Mouse (Mus musculus) forebrain, embryonic 15.5 days (tissue): Measurements from ENCODE around the gene Armc7. TPM values are rescaled to one million over a fixed set of nuclear protein-coding genes. Genes with fewer than 3 reads are reported as not detected.
A peak's percentile ranks its signal among the peaks of the same experiment; 100 is the strongest.
"Not testable (repeated sequence)": the region's sequence is repeated elsewhere in the genome, so short reads cannot be mapped to it uniquely, and the experiment has no call there.

Source experiments
- ATAC-seq: fragments of 200-750 bp; cut with Nextera tagmentation; replicated peaks from 2 replicates; pipeline ENCODE4 v1.8.0; 2017; ENCODE audit warnings: mild to moderate bottlenecking, moderate TSS enrichment, moderate library complexity
- H3K27ac ChIP-seq: fragments of 300-500 bp; sonication (generic); replicated peaks from 2 replicates; pipeline ENCODE4 v1.5.1; 2015; ENCODE audit warnings: mild to moderate bottlenecking, inconsistent platforms
- H3K27me3 ChIP-seq: fragments of 300-500 bp; sonication (generic); 2 replicates; pipeline ENCODE4 v1.6.1; 2015; ENCODE audit warnings: inconsistent platforms
- H3K36me3 ChIP-seq: fragments of 300-500 bp; sonication (generic); 2 replicates; pipeline ENCODE4 v1.6.1; 2015; ENCODE audit warnings: mild to moderate bottlenecking, inconsistent platforms
- H3K4me1 ChIP-seq: fragments of 300-500 bp; sonication (generic); 2 replicates; pipeline ENCODE4 v1.6.1; 2015; ENCODE audit warnings: inconsistent platforms
- H3K4me2 ChIP-seq: fragments of 300-500 bp; sonication (generic); replicated peaks from 2 replicates; pipeline ENCODE4 v1.6.1; 2015; ENCODE audit warnings: mild to moderate bottlenecking, inconsistent platforms
- H3K4me3 ChIP-seq: fragments of 300-500 bp; sonication (generic); 2 replicates; pipeline ENCODE4 v1.5.1; 2015; ENCODE audit warnings: mild to moderate bottlenecking, inconsistent platforms
- H3K9ac ChIP-seq: fragments of 300-500 bp; sonication (generic); replicated peaks from 2 replicates; pipeline ENCODE4 v1.6.1; 2015; ENCODE audit warnings: mild to moderate bottlenecking, inconsistent platforms
- H3K9me3 ChIP-seq: fragments of 300-500 bp; sonication (generic); 2 replicates; pipeline ENCODE4 v1.6.1; 2016; ENCODE audit warnings: inconsistent platforms
- WGBS: fragments of 180-500 bp; shearing (Covaris S2); methylation state at CpG from one replicate; pipeline ENCODE4 v1.1.7; 2015; ENCODE audit warnings: mixed read lengths; 5-methylcytosine and 5-hydroxymethylcytosine counted together
- polyA plus RNA-seq: library from polyadenylated mRNA; unstranded; fragments of >200 nt; fragmentation: Nextera tagmentation; extraction: Ambion mirVana; gene quantifications from 2 replicates; pipeline ENCODE4 v1.2.1, GENCODE M21; 2015

The Armc7 gene
- polyA plus RNA-seq, 1 experiment from 2014 or later, result 15.6 TPM

DNA sequence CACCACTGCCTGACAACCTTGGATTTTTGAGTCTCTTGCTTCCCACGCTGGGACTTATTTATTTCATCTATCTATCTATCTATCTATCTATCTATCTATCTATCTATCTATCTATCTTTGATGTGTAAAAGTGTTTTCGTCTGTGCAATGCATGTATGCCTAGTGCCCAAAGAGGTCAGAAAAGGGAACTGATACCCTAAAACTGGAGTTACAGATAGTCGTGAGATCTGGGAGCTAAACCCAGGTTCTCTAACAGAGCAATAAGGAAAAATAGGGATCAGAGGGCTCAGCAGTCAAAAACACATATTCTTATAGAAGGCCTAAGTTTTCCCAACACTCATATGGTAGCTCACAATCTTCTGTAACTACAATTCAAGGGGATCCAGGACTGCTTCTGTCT lies 44.1 kb downstream of the Armc7 start:
- no peak overlapping the region for H3K4me3 ChIP-seq
- H3K36me3 ChIP-seq, result peaks cover 24% of the 10 kb centered on the region
- H3K9ac ChIP-seq, result no peak overlapping the region
- H3K4me1 ChIP-seq, result 0 out of 2 replicates have a peak, but pooled peaks cover 5% of the 10 kb centered on the region
- 90% methylated on average over 3 of the region's 3 CpGs for WGBS
- no peaks in the 10 kb centered on the region for H3K9me3 ChIP-seq
- H3K27me3 ChIP-seq, result no peaks in the 10 kb centered on the region
- no peak for ATAC-seq
- no peak overlapping the region for H3K27ac ChIP-seq
- no peak overlapping the region for H3K4me2 ChIP-seq

DNA sequence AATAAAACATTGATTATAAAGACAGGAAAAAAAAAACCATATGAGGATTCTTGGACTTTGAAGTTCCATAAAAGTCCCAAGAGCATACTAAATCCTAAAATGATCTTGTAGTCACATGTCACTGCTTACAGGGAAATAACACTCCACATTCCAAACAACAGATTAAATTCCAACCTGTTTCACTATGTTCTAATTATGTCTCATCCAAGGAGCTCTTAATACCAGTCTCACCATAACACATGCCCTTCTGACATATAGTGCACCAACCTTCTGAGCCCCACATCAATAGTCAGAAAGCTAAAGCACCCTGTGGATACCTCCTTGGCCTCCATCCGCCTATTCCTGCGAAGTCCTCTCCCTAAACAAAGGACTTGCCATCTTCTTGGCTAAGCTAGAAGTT lies 44.8 kb downstream of the Armc7 start:
- 0 out of 2 replicates have a peak, but pooled peaks cover under 1% of the 10 kb centered on the region for H3K4me1 ChIP-seq
- no peak for ATAC-seq
- H3K4me3 ChIP-seq, result no peak overlapping the region
- 72% methylated on average over 2 of the region's 2 CpGs for WGBS
- no peak overlapping the region for H3K4me2 ChIP-seq
- H3K9ac ChIP-seq, result no peak overlapping the region
- H3K36me3 ChIP-seq, result peaks cover 29% of the 10 kb centered on the region
- H3K9me3 ChIP-seq, result no peaks in the 10 kb centered on the region
- H3K27me3 ChIP-seq, result no peaks in the 10 kb centered on the region
- no peak overlapping the region for H3K27ac ChIP-seq

DNA sequence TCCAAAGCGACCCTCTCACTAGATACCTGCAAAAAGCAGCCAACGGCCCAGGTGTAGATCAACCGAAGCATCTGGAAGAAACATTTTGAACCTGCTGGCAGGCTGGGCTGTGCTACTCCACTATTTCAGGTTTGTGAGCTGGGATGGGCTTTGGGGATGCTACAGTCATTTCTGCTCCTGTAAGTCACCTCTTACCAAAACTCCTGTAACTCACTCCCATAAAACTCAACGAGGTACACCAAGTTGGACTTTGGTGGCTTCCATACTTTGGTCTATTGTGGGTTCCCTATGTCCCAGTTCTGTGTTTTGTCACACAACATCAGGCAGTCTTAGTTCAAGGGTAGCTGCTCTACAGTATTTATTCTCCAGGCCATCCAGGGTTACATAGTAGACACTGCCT lies 45.6 kb downstream of the Armc7 start:
- H3K36me3 ChIP-seq, result peaks cover 37% of the 10 kb centered on the region
- H3K27me3 ChIP-seq, result no peaks in the 10 kb centered on the region
- no peaks in the 10 kb centered on the region for H3K9me3 ChIP-seq
- no peak overlapping the region for H3K27ac ChIP-seq
- no peaks in the 10 kb centered on the region for H3K4me1 ChIP-seq
- WGBS, result 90% methylated on average over 4 of the region's 4 CpGs
- no peak for ATAC-seq
- no peak overlapping the region for H3K9ac ChIP-seq
- H3K4me3 ChIP-seq, result no peak overlapping the region
- no peak overlapping the region for H3K4me2 ChIP-seq

DNA sequence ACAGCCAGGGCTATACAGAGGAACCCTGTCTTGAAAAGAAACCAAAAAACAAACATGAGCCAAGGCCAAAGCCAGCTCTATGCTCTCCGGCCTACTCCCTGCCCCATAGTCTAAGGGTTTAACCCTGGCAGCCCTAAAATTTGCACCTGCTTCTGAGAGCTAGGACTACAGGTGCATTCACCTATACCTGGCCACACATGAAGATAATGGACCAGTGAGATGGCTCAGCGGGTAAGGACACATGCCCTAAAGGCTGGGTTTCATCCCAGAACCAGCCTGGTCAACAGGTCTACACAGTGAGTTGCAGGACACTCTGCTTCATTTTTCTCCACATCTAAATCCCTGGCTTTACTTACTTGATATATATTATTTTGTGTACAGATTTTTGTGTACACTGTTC lies 46.8 kb downstream of the Armc7 start:
- H3K9me3 ChIP-seq, result no peaks in the 10 kb centered on the region
- ATAC-seq, result no peak
- H3K27ac ChIP-seq, result no peak overlapping the region
- H3K4me3 ChIP-seq, result no peak overlapping the region
- no peaks in the 10 kb centered on the region for H3K4me1 ChIP-seq
- H3K27me3 ChIP-seq, result no peaks in the 10 kb centered on the region
- no peak overlapping the region for H3K9ac ChIP-seq
- 92% methylated on average over 2 of the region's 2 CpGs for WGBS
- H3K36me3 ChIP-seq, result peaks cover 48% of the 10 kb centered on the region
- H3K4me2 ChIP-seq, result no peak overlapping the region

DNA sequence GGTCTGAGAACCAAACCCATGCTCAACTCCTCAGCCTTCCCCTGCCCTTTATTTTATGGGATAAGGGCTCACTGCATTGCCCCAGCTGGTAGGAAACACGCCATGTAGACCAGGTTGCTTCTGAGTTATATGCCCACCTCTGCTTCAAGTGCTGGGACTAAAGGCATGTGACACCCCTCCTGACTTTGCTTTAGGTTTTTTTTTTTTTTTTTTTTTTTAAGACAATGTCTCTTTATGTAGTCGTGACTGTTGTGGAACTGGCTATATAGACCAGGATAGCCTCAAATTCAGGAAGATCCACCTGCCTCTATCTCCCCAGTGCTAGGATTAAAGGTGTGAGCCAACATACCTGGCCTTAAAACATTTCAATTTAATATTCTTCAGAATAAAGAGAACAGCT lies 47.2 kb downstream of the Armc7 start:
- Histone ChIP-seq H3K36me3 (peaks cover 53% of the 10 kb centered on the region), H3K9ac (no peak overlapping the region), H3K4me2 (no peak overlapping the region), H3K4me1 (no peaks in the 10 kb centered on the region), H3K9me3 (no peaks in the 10 kb centered on the region), H3K4me3 (no peak overlapping the region), H3K27ac (no peak overlapping the region), H3K27me3 (no peaks in the 10 kb centered on the region)
- no peak for ATAC-seq
- WGBS, result 86% methylated on average over 2 of the region's 2 CpGs

DNA sequence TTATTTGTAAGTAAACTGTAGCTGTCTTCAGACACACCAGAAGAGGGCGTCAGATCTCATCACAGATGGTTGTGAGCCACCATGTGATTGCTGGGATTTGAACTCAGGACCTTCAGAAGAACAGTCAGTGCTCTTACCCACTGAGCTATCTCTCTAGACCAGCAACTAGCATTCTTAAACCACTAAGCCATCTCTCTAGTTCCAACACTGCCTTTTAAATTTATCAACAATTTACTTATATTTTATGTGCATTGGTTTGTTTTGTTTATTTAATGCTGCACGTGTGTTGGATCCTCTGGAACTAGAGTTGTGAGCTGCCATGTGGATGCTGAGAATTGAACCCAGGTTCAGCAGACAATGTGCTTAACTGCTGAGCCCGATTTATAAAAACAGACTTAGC lies 51.0 kb downstream of the Armc7 start:
- H3K27ac ChIP-seq, H3K9ac ChIP-seq, H3K9me3 ChIP-seq, H3K27me3 ChIP-seq, H3K4me1 ChIP-seq, H3K4me3 ChIP-seq, ATAC-seq, H3K4me2 ChIP-seq: not testable (repeated sequence)
- H3K36me3 ChIP-seq, result peaks cover 69% of the 10 kb centered on the region
- WGBS, result 89% methylated on average over 3 of the region's 3 CpGs

DNA sequence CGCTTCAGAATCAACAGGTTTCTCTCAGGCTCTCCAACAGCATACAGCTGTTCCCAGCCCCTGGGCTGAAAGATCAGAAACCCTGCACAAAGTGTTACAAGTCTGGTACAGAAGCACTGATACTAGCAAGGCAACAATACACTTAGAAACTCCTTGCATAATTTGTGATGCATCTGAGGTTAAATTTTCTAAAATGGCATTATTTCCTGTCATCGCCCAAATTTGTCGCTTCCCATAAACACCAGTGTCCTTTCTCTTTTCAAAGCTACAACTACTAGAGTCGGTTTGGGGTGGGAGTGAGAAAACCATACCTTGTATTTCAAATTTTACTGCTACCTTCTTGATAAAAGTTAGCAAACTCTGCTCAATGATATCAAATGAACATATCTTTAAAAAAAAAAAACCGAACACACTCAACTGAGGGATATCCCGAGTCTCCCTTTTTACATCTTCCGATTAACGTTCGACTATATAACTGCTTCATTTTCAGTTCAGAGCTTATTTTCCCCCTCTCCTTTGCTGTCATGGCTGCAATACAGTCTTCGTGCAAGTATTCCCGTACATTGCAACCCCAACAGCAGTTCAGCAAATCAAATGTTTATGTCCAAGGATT lies 59.4 kb downstream of the Armc7 start:
- Histone ChIP-seq H3K27ac (peak overlapping the region; percentile 100), H3K4me1 (peaks cover 36% of the 10 kb centered on the region), H3K27me3 (no peaks in the 10 kb centered on the region), H3K4me3 (peak overlapping the region; percentile 59), H3K9me3 (no peaks in the 10 kb centered on the region), H3K9ac (peak overlapping the region; percentile 82), H3K4me2 (peak overlapping the region; percentile 56), H3K36me3 (peaks cover 39% of the 10 kb centered on the region)
- ATAC-seq, result no peak
- WGBS, result 6% methylated on average over 11 of the region's 11 CpGs

DNA sequence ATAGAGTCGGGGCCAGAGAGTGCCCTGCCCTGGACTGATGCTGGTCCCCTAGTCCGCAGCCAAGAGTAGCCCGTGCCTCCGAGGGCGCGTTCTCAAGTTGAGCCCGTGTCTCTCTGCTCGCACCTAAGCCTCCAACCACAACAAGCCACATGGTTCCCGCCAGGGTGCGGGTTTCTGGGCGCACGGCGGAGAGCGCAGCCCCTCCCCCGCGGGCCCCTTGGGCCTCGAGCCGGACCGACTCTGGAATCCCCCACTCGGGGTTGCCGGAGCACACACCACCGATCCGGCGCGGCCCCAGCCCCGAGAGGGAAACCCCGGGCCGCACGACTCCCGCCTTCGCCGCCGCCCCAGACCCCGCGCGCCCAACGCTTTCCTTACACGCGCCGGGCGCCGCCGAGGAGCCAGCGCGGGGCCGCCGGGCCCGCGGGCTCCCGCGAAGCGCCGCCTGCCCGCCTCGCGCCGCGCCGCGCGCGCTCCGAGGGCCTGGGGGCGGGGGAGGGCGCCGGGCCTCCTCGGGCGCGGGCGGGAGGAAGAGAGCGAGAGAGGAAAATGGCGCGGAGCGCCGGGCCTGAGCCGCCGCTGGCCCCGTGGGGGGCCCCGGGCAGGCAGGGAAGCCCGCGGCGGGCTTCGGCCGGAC lies 60.1 kb downstream of the Armc7 start:
- H3K4me1 ChIP-seq, result peaks cover 36% of the 10 kb centered on the region
- peak; percentile 84 for ATAC-seq
- peak overlapping the region; percentile 56 for H3K4me2 ChIP-seq
- H3K27ac ChIP-seq, result peak overlapping the region; percentile 100
- H3K9ac ChIP-seq, result peak overlapping the region; percentile 82
- peak overlapping the region; percentile 59 for H3K4me3 ChIP-seq
- H3K36me3 ChIP-seq, result peaks cover 33% of the 10 kb centered on the region
- H3K9me3 ChIP-seq, result no peaks in the 10 kb centered on the region
- WGBS, result under 1% methylated on average over 50 of the region's 84 CpGs
- no peaks in the 10 kb centered on the region for H3K27me3 ChIP-seq

DNA sequence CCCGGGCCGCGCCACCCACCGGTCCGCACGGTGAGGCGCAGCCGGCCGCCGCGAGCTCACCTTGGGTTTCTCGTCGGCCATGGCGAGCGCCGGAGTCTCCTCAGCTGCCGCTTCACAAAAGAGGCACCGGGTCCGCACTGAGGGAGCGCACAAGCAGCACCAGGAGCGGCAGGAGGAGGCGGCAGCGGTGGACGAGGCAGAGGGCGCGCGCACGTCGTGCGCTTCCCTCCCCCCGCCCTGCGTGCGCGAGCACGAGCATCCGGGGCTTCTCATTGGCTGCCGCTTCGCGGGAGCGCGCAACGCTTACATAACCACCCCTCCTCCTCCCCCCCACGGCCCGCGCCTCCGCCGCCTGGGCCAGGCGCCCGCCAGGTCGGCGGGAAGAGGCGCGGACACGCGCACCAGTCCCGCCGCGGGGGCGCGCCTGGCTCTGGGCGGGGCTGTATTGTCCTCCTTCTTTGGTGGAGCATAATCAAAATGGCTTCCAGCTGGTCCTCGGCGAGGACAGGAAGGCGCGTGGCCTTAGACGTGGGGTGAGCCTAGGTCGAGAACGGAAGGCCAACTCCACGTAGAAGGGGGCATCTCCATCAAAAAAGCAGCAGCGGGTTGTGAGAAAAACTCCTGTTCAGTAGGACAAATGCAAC lies 60.7 kb downstream of the Armc7 start, which contains the start of gene Sumo2:
TSS of gene Sumo2 (minus strand) at position 239 of the 644 bp plus-strand sequence.
- Histone ChIP-seq H3K9ac (peak within 1 kb of the TSS; percentile 82), H3K4me3 (peak within 1 kb of the TSS; percentile 59), H3K36me3 (peaks cover 31% of the 10 kb centered on the region), H3K9me3 (no peaks in the 10 kb centered on the region), H3K4me2 (peak within 1 kb of the TSS; percentile 56), H3K4me1 (peaks cover 36% of the 10 kb centered on the region), H3K27me3 (no peaks in the 10 kb centered on the region), H3K27ac (peak within 1 kb of the TSS; percentile 100)
- 1% methylated on average over 70 of the region's 70 CpGs for WGBS
- peak; percentile 92 for ATAC-seq

DNA sequence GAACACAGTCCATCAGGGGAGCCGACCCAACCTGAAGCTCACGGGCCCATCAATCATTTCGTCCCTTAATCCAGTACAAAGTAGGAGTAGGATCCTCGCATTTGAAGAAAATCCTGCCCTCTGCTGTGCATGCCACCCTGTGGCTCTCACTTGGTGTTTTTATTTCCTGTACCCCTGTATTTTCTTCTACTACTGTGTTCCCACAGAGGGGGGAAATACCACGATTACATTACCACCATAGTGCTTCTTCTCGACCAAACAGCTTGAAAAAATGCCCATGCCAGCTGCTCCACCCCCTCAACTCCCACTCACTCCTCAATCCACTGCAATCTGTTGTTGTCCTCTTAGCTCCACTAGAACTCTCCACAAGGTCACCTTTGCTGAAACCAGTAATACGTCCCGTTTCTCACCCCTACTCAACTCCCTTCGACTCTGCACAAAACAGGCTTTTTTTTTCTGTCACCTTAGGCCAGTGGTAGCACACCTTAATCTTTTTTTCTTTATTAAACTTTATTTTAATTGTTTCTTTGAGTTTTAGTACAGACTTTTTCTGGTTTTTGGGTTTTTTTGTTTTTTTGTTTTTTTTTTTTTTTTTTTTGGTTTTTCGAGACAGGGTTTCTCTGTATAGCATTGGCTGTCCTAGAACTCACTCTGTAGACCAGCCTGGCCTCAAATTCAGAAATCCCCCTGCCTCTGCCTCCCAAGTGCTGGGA lies 61.5 kb downstream of the Armc7 start:
- no peaks in the 10 kb centered on the region for H3K9me3 ChIP-seq
- H3K27ac ChIP-seq, result peak overlapping the region; percentile 100
- H3K4me1 ChIP-seq, result peaks cover 35% of the 10 kb centered on the region
- 82% methylated on average over 10 of the region's 10 CpGs for WGBS
- peak overlapping the region; percentile 56 for H3K4me2 ChIP-seq
- H3K4me3 ChIP-seq, result peak overlapping the region; percentile 59
- no peak overlapping the region for H3K9ac ChIP-seq
- peak; percentile 1; the same call in 1 of the 2 replicates for ATAC-seq
- peaks cover 22% of the 10 kb centered on the region for H3K36me3 ChIP-seq
- no peaks in the 10 kb centered on the region for H3K27me3 ChIP-seq

DNA sequence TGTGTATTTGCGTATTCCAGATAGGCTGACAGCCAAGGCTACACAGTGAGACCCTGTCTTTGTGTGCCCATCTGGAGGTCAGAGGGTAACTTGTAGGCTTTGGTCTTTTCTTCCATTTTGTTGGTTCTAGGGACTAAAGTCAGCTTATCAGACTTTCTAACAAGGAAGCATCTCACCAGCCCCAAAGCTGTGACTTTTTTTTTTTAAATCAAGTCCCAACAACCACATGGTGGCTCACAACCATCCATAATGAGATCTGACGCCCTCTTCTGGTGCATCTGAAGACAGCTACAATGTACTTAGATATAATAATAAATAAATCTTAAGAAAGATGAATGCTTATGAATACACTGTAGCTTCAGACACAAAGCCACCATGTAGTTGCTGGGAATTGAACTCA lies 62.6 kb downstream of the Armc7 start:
- H3K4me3 ChIP-seq, result no peak overlapping the region
- no peak overlapping the region for H3K27ac ChIP-seq

More for the DNA sequence above, 62.6 kb downstream of the Armc7 start:
- WGBS, result 63% methylated on average over 2 of the region's 2 CpGs
- Histone ChIP-seq H3K27me3 (no peaks in the 10 kb centered on the region), H3K4me2 (no peak overlapping the region), H3K36me3 (peaks cover 12% of the 10 kb centered on the region), H3K9me3 (no peaks in the 10 kb centered on the region), H3K9ac (no peak overlapping the region), H3K4me1 (peaks cover 28% of the 10 kb centered on the region)
- no peak for ATAC-seq
